Mouse (Mus musculus) adipose tissue, adult 10 weeks (tissue): Measurements from ENCODE around the gene Skint4. TPM values are rescaled to one million over a fixed set of nuclear protein-coding genes. Genes with fewer than 3 reads are reported as not detected.

Source experiments
- polyA plus RNA-seq: library from polyadenylated mRNA; stranded (reverse); fragments of 350-450 nt; fragmentation: Illumina TruSeq; extraction: RNeasy Lipid Tissue Mini Kit (QIAGEN cat#74804); gene quantifications from one replicate; pipeline ENCODE4 v1.2.3, GENCODE M21; 2014; ENCODE audit warnings: low read depth, low replicate concordance

Gene Skint4
- not detected for polyA plus RNA-seq

GRCm38 (mm10) chr4:112071716-112072115, at the start of gene Skint4:
Gene Skint4 (plus strand): TSS chr4:112072016.

Other genes starting within 250 kb of the Skint4 start
- 1.1 TPM for gene Slc5a9, start 169.1 kb upstream of the Skint4 start, polyA plus RNA-seq
- not detected for gene Skint8, start 152.6 kb upstream of the Skint4 start, polyA plus RNA-seq
- gene Skint7, start 99.1 kb upstream of the Skint4 start, polyA plus RNA-seq: not detected
- gene Skint1, start 65.7 kb upstream of the Skint4 start, polyA plus RNA-seq: not detected
- 0.55 TPM for gene Skint3, start 160.2 kb downstream of the Skint4 start, polyA plus RNA-seq